Mouse (Mus musculus) kidney, adult 2 months (tissue): ENCODE data around the gene Cd151.

Experiments used
- CTCF ChIP-seq: fragments of 200-500 bp; conservative IDR thresholded peaks from 2 replicates; pipeline ENCODE4 v1.5.1; 2011; ENCODE audit warnings: low read depth, mild to moderate bottlenecking, control low read depth, low read length, moderate library complexity, mixed read lengths; ENCODE audit not compliant: insufficient read depth, insufficient read length
- POLR2A ChIP-seq: fragments of 200-500 bp; IDR thresholded peaks from one replicate; pipeline ENCODE4 v1.6.1; 2011; ENCODE audit warnings: low read depth, low read length, control low read depth

DNA sequence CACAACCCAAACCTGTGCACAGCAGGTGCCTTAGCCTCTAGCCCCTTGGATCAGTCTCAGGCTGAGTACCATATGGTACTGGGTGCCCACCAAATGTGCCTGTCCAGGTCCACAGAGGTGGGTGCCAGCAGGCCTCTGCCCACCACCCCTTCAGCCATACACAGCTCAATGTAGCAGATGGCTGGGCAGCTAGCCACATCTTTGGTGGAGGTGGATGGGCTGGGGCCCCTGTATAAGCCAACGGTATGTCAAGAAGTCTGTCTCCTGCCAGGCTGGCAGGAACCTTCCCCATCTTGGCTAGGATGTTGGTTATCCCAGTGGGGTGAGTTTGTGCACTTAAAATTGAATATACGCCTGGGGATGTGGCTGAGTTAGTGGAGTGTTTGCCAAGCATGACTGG lies 18.4 kb downstream of the Cd151 start:
- TF ChIP-seq POLR2A: no peak
- no peak for TF ChIP-seq CTCF
